Mouse (Mus musculus) kidney, adult 2 months (tissue): ENCODE measurements around the gene Flnc.

Experiments
- CTCF ChIP-seq: fragments of 200-500 bp; conservative IDR thresholded peaks from 2 replicates; pipeline ENCODE4 v1.5.1; 2011; ENCODE audit warnings: low read depth, mild to moderate bottlenecking, control low read depth, low read length, moderate library complexity, mixed read lengths; ENCODE audit not compliant: insufficient read depth, insufficient read length
- POLR2A ChIP-seq: fragments of 200-500 bp; IDR thresholded peaks from one replicate; pipeline ENCODE4 v1.6.1; 2011; ENCODE audit warnings: low read depth, low read length, control low read depth

DNA sequence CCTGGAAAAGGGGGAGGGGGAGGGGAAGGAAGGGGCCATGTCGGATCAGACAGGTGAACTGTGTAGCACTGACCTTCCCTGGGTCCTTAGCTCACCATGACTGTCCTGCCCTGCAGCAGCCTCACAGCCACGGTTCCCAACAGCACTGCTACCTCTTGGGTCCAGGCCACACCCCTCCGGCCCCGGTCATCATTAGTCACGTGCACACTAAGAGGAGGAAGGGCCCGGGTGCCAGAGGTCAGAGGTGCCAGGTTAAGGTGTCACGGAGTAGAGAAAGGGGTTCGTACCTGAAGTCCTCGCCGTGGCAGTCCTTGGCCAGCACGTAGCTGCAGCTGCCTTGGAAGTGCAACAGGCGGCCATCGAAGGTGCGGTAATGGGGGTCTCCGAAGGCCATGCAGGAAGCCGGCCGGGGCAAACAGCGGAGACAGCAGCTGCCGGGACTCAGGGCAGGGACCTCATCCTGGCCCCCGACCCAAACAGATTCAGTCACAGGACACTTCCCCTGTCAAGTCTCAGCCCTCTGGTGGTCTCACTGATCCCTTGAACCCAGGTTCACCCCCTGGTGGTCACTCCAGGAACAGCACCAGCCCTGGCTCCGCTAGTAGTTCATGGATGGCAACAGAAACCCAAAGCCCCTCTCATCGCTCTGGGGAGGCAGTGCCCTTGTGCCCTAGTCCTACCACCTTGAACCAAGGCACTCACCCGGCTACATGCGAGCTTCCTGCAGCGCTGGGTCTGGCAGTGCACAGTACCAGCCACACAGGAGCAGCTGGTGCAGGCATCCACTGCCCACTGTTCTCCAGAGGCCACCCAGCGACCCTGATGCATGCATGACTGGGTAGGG is 51.9 kb downstream of the Flnc start:
- TF ChIP-seq CTCF (peak; percentile 79), POLR2A (no peak)
